Mouse (Mus musculus): Measurements from ENCODE around the gene Hnrnpl.
A peak's percentile ranks its signal among the peaks of the same experiment; 100 is the strongest.

Gene Hnrnpl

DNA sequence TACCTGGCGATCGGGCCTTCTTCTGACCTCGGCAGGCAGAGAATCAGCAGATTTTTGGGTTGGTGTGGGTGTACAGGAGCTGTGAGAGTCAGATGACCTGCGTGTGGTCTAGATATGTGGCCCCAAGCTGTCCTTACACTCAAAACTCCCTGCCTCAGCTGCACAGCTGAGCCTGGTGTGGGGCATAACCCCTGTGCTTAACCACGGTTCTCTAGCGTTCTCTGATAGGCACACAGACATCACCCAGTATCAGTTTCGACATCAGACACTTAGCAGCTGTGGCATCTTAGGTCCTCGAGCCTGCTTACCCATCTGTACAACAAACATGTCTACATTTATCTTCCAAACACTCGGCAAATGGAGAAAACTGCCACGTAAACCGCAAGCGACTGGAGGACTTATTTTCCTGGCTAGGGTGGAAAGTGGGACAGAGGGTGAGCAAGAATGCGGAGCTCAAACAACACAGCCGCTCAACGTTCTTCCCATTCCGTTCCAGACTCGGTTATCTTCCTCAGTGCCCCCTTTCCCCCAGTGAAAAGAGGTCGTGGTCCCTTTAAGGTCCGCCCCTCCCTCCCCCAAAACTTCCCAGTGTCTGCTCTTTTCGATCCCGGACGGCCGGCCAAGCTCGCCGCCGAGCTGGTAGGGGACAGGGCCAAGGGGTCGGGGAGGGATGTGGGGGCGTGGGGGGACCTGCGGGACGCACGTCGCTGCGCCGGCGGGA is at the start of gene Hnrnpl:
Gene Hnrnpl, plus strand, starts transcription at position 321 of the 721 bp plus-strand sequence.
- peak; percentile 55 for DNase-seq

DNA sequence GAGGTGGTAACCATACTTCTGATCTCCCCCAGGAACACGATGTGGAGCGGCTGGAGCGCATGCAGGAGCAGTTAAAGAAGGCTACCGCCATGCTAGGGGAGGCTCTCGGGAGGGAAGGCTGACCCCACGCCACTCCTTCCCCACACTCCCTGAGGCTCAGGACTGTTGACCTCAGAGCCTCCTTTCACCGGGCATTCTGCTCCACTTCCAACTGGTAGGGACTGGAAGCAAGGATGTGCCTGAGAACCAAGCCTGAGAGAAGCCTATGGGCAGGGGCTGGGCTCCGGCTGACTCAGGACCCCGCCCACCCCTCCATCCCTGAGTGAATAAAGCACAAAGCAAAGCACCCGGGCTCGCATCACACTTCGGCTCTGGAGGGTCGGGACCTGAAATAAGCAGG is 49.7 kb upstream of the Hnrnpl start:
- no peak for DNase-seq

DNA sequence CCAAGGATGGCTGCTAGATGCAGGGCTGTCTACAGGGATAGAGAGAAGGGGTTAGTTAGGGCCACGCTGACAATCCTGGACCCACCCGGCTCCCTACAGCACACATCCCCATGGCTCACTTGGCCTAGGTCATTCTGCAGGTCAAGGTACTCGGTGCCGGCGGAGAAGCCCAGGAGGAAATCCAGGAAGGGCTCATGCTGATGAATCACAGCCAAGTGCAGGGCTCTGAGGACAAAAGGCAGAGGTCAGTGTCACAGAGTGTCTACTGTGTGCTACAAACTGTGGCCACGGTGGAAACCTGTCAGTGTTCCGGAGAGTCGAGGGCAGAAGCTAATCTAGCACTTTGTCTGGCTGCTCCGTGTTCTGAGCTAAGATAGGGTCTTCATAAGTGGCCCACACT is 46.4 kb upstream of the Hnrnpl start:
- no peak for DNase-seq

DNA sequence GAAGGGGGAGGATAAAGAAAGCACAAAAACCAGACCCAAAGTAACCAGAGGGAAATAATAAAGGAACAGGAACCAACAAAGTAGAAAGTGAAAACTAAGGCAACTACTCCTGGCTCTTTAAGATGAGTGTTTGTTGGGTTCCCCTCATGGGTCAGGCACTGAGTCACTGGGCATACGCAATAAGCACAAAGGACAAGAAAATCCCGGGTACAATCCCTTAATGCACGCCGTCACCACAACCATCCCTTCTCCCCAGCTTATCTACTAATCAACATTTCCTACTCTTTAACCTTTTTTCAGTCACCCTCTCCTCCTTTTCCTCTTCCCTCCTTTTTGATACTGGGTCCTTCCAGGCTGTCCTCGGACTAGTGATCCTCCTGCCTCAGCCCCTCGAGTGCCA is 43.1 kb upstream of the Hnrnpl start:
- DNase-seq, result no peak

DNA sequence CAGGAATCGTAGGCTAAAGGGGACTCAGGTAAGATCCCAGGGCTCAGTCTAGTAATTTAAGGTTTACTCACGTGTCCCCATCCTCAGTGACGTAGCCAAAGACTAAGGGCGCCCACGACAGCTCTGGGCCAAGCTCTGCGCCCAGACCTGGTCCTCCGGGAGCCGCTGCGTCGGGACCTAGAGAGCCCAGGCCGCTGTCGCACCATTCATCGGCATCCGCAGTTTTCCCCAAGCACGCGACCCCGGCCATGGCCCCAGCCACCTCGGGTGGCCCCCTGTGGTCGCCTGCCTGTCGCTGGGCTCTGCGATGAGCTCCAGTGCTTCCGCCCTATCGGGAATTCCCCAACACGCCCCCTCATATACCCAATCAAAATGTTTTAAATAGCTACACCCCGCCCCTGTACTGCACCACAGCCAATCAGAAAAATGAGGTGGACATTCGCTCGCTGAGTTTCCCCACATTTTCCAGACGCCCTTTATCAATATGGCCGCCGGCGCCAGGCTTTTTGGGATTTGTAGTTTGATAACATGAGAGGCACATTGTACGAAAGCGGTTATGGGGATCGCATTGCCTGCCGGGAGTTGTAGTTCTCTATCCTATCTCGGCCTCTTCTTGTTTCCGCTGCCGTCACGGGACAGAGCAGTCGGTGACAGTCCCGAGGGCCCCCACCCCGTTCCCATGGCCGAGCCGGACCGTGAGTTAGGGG is 42.0 kb upstream of the Hnrnpl start, which contains the start of gene Sirt2:
Gene Sirt2, plus strand, starts transcription at position 563 of the 707 bp plus-strand sequence.
- peak; percentile 96 for DNase-seq

DNA sequence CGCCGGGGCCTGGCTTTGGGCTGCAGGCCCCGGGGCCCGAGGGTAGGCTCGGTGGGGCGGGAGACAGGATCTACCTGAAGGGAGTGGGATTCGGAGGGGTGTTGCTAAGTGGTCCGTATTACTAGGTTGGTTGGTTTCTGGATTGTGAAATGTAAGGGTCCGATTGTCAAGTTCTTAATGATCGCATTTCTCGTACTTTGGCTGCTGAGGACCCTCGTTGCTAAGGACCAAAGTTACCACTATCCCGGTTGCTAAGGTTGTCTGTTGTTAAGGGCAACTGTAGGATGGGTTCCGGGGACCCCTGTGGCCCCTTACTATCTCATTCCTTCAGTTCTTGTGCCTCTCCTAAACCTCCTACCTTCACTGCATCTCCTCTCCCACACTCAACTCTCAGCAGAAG is 41.4 kb upstream of the Hnrnpl start:
- DNase-seq, result no peak

DNA sequence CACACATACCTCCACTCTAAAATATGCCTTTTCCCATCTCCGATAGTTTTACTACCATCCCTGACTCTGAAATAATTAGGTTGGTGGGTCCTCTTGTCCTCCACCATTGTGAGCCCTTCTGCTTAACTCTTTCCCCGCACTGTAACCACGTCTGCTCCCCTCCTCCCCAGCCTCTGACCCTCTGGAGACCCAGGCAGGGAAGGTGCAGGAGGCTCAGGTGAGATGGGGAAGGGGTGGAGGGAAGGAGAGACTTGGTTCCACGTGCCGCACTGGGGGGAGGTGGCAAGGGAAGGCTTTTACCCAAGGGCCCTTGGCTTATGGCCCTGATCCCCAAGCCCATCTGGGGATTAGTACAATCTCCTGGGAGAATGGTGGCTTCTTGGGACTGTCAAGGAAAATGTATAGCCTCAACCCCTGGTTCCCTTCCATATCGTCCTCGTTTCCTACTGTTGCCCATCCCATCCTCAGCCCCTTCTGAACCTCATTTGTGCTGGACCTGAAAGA is 40.8 kb upstream of the Hnrnpl start, which contains the start of gene Nfkbib:
Gene Nfkbib, minus strand, starts transcription at position 51 of the 504 bp plus-strand sequence.
- no peak for DNase-seq

DNA sequence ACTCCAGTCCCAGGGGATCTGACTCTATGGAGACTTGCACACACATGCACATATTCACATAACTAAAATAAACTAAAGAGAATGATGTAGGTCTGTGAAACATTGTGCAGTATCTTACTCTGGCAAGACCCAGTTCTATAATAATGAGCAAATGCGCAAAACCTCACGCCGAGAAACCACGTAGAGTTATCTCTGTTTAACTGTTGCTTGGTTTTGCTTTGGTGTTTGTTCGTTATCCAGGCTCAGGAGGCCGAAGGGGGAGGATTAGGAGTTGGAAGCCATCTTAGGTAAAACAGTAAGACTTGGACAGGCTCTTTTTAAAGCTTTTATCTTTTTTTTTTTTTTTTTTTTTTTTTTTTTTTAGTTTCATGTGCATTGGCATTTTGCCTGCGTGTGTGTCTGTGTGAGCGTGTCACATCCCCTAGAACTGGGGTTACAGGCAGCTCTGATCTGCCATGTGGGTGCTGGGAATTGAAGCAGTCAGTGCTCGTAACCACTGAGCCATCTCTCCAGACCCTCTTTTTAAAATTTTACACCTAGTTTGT is 38.9 kb upstream of the Hnrnpl start:
- DNase-seq, result no peak

DNA sequence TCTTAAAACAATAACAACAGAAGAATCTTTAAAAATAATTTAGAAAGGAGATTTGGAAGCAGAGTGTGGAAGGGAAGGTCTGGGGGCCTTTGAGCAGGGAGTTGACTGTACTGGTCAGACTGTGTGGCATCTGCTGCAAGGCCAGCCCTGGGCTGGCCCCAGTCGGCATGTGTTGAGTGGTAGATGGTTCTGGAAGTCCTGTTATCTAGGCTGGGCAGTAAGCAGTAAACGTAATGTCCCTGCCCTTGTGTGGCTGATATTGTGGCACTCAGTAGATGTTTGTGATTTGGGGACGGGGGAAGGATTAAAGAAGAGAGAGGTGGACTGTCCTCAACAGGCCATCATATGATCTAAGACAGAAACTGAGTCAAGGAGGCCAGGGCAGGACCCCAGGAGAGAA is 38.0 kb upstream of the Hnrnpl start:
- no peak for DNase-seq

DNA sequence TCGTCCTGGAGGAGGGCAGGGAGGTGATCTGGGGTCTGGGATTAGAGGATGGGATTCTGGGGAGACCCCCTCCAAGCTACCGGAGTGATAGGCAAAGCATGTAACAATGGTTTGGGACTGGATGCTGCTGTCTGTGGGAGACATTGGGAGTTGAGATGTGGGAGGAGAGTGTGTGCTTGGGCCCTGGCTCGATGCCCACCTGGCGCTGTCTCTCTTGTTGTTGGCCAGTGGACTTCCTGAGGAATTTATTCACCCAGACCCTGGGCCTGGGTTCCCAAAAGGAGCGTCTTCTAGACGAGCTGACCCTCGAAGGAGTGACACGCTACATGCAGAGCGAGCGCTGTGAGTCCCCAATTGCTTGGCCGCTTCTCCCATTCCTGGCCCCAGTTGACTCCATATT is 36.5 kb upstream of the Hnrnpl start:
- DNase-seq, result no peak

DNA sequence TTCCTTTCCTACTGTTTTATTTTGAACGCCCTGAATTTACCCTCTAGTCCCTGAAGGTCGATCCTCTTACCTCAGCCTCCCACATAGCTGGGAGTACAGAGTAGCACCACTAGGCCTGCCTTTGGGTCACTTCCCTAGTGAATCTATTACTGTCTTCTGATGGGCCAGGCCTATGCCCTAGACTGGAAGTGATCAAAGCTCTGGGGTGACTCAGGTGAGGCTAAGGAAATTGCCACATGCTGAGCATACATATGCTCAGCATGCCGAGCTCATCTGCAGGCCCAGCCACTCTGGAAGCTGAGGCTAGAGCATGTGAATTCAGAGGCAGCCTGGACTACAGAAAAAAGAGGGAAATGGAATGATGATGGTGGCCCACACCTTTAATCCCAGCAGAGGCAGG is 35.2 kb upstream of the Hnrnpl start:
- no peak for DNase-seq

DNA sequence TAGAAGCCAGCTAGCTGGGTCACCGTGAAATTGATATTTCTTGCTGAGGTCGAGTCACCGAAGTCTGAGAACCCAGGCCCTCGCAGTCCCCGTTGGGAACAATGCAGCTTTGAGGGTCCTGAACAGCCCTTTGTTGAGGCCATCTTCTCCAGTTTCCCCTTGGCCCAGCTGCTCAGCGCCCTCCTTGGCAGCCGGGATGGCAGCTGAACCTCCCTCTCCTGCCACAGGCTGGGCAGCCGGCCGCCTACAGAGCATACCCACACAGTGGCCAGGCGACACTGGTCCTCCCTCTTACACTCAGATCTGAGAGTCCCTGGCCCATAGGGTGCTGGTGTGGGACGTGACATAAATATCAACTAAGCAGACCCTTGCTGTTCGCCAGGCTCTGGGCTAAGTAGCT is 34.2 kb upstream of the Hnrnpl start:
- no peak for DNase-seq

DNA sequence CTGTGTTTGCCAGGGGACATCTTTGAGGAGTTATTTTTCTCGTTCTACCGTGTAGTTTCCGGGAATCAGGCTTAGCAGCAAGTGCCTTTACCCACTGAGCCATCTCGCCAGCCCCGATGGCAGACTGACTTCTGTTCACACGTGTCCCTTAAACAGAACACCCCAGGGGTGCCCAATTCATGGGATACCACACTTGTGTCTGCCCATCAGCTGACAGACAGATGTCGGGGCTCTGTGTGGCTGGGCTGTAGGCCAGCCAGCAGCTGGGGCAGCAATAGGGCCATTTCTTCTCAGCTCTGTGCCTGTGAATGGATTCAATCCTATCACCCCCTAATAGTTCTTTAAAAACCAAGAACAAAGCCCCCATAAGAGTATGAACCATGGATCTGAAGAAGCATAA is 33.2 kb upstream of the Hnrnpl start:
- DNase-seq, result no peak

DNA sequence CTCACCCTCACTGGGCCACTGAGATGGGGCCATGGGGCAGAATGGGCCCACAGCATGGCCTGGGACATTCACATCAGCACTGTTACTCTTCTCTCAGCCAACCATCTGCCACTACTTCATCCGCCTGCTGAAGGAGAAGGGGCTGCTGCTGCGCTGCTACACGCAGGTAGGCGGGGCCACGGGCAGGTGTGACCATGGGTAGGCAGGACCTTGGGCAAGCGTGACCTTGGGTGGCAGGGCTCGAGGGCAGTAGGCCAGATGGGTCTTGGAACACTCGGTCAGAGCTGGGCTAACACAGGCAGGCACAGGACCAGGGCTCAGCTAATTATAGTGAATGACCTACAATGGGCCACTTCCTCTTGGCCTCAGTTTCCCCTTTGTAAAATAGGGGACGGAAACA is 29.5 kb upstream of the Hnrnpl start:
- no peak for DNase-seq

DNA sequence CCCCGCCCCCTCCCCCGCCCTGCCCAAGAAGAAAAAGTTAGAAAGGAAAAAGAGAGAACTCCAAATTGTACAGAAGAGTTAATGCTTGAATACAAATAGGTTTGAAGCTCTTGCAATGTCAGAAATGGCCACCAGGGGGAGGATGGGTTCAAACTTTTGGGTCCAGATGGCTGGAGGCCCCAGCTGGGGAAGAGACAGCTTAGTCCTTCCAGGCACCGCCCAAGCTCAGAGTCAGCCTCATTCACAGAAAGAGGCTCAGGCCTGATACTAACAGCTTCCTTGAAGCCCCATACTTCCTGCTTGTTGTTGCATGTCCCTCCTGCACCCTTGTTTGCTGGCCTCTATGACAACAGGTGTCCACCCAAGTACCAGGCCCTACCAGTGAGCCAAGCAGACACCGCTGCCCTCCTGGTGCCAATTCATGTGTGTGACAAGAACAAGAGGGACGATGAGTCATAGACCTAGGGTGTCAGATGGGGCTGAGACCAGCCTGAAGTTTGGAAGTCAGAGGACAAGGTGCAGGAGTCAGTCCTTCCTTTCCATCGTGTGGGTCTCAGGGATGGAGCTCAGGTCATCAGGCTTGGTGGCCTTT is 28.2 kb upstream of the Hnrnpl start:
- DNase-seq, result peak; percentile 91

DNA sequence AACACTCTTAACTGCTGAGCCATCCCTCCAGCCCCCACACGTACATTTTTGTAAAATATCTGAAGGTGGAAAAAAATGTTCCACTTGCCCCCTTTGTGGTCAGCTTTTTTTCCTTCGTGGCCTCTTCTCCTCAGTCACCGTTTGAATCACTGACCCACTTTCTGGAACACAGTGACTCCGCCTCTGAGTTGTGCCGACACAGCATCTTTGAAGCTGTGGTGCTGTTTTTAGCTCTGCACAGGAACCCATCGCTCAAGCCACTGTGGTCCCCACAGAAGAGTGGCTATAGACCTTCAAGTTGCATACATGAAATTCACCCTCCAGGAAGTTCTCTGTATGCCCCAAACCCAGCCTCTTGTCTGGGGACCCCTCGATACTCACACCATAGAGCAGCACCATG is 27.5 kb upstream of the Hnrnpl start:
- DNase-seq, result no peak

DNA sequence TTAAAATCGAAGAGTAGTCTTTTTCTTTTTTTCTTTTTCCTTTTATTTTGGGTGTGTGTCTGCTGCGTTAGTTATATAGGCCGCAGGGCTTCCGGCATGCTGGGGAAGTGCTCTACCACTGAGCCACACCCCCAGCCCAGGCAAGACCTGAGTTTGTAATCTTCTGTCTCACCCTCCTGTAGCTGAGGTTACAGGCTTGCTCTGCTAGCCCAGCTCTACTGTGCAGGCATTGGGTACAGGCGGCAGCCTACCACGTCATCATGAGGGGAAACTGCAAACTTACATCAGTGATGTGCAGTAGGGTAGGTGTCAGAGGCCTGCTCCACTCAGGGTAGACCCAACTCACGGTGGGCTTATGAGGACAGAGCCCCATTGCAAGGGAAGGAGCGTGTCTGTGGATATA is 27.1 kb upstream of the Hnrnpl start:
- DNase-seq, result no peak

DNA sequence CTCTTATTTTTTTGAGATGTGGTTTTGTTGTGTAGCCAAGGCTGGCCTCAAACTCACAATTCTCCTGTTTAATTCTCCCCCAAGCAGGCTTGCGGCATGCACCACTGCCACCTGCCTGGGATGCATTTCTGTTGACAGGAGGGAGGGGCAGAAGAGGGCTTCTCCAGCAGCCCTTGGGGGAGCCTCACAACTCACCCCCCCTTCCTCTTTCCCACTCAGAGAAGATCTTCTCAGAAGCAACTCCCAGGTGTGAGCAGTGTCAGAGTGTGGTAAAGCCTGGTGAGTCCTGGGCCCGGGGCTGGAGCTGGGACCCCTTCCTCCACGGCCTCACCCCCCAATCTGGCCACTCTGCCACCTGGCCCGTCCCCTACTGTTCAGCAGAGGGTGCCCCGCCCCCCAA is 23.2 kb upstream of the Hnrnpl start:
- no peak for DNase-seq

DNA sequence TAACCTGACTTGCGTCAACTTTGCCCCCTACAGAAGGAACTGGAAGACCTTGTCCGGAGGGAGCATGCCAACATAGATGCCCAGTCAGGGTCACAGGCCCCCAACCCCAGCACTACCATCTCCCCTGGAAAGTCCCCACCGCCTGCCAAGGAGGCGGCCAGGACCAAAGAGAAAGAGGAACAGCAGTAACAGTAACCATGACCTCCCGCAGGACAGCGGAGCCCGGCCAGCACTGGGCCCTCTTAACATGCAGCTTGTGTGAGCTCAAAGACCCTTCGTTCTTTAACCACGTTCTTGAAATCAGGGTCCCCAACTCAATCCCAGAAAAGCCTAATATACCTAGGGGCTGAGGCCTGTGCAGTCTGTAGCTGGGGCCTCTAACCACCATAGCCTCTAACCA is 20.5 kb upstream of the Hnrnpl start:
- no peak for DNase-seq

DNA sequence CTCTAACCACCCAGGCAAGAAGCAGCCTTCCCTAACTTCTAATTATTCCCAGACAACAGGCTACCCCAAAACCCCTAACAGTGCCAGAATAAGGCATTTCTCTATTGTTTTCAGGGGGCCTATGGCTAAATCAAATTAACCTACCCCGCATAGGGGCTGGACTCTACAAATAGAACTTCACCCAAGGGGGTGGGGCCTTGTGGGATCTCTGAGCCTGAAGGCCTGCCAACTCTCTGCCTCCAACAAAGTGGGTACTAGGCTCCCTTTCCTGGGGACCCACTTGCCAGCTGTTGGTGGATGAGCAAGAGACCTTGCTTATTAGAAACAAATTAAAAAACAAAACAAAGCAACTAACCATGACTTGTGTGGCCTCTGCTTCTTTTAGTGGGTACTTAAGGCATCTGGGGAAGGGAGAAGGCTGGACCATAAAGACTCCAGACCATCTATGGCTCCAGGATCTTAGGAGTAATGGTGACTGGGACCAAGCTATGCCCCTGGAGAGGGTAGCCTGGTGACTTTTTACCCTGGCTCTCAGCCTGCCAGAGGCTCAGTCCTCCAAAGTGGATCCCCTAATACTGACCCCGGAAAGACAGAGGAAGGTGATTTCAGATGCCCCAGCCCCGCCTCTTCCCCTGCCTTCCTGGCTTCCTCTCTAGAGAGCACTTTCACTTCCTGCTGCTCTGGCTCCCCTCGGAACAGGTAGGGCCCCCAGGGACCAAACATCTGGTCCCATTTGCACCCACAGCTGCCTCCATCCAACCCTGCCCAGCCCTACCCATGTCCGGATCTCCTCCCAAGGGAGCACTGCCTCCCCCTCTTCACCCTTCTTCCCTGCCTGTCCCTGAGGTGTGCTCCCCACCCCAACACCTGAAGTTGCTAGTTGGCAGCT is 19.8 kb upstream of the Hnrnpl start, which contains the start of gene Rinl:
Gene Rinl, plus strand, starts transcription at position 663 of the 889 bp plus-strand sequence.
- no peak for DNase-seq

DNA sequence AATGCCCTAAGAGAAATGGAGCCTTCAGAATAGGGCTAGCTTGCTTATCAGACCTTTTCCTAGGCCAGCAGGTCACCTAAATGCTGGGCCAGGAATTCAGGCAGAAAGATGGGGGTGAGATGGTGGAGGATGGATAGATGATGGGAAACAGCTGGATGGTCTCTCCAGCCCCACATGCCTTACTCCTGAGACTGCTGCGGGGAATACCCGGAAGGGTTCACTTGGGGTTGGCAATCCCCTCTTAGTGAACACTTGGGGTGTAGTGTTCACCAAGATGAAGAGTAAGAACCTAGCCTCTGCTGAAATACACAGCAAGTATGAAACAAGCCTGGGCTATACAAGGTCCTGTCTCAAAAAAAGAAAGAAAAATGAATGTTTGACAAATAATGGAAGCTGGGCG is 19.1 kb upstream of the Hnrnpl start:
- no peak for DNase-seq

DNA sequence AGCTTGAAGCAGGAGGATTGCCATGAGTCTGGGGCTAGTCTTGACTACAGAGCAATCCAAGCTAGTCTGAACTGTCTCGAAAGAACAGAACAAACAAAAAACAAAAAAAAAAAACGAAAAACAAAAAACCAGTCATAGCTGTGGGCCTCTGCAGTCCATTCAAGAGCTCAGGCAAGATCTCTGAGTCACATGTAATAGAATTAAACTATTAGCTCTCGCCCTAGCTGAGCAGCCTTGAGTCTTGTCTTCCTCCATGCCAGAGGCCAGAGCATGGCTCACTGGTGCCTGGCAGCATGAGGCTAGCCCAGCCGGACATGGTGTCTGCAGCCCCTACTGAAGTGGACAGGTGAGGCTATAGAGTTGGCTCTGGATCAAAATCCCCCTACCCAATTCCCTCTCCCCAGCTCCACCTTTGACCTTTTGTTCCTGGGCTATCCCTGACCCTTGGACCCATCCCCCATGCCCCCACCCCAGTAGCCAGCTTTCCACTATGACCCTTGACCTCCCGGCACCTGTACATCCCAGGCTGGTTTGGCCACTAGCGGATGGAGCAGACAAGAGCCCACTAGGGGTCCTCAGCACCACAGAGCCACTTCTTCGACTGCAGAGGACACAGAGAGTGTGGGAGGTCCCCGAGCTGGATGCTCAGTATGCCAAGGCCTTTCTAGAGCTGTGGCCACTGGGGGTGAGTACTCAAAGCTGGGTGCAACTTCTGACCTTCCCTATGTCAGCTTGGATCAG is 18.1 kb upstream of the Hnrnpl start:
- DNase-seq, result no peak
